Mouse (Mus musculus) bone marrow macrophage, adult 2 months (primary cell): ENCODE data around the gene Rufy1.

ENCODE experiments used
- CTCF ChIP-seq: IDR thresholded peaks from 2 replicates; pipeline ENCODE4 v1.5.1; 2012; ENCODE audit warnings: low read depth, mild to moderate bottlenecking, low read length, moderate library complexity
- POLR2A ChIP-seq: IDR thresholded peaks from 2 replicates; pipeline ENCODE4 v1.6.1; 2012; ENCODE audit warnings: mild to moderate bottlenecking, low read depth, low read length, borderline replicate concordance

DNA sequence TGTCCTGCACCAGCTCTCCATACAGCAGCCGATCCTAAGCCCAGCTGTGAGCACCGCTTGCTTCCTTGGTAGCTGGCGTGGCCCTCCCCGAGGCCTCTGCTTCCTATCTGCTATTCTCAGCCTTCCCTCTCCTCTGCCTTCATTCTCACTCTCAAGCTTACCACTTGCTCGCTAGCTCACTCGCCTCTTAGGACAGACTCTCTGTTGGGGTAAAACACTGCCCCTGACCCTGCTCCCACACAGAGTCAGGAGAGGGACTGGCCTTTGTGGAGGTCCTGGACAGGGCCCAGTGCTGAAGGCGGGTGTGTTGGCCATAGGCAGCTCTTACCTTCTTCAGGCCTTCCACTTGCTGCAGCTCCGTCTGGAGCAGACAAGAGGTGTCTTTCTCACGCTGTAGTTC lies 33.6 kb downstream of the Rufy1 start:
- TF ChIP-seq CTCF (no peak), POLR2A (no peak)
